Mouse (Mus musculus) stomach, postnatal 0 days (tissue): ENCODE results near the gene Doc2g.

Source experiments
- CTCF ChIP-seq: IDR thresholded peaks from 2 replicates; pipeline ENCODE4 v1.5.1; 2016; ENCODE audit warnings: antibody characterized with exemption, low read depth, mild to moderate bottlenecking, moderate library complexity
- EP300 ChIP-seq: optimal IDR thresholded peaks from 2 replicates; pipeline ENCODE3; 2016; ENCODE audit warnings: antibody characterized with exemption

- TF ChIP-seq CTCF (no peak), EP300 (no peak)
Measured at GRCm38 (mm10) chr19:4055216-4055946, 52.3 kb downstream of the Doc2g start.
